Mouse (Mus musculus) CH12.LX (cell line): ENCODE measurements around the gene Prm3. TPM values are rescaled to one million over a fixed set of nuclear protein-coding genes. Genes with fewer than 3 reads are reported as not detected.
A peak's percentile ranks its signal among the peaks of the same experiment; 100 is the strongest.

ENCODE experiments used
- DNase-seq: peaks from one replicate; pipeline ENCODE4 v3.0.0-alpha.2; 2013; ENCODE audit errors: extremely low read depth
- H3K27ac ChIP-seq: 2 replicates; pipeline ENCODE4 v1.5.1; 2012; ENCODE audit warnings: low read depth, mild to moderate bottlenecking, control low read depth, moderate library complexity; ENCODE audit not compliant: insufficient read depth
- H3K27me3 ChIP-seq: replicated peaks from 2 replicates; pipeline ENCODE3; 2012; ENCODE audit warnings: inconsistent platforms
- H3K36me3 ChIP-seq, 2 experiments: replicated peaks in 1 of 2; 2 replicates each; pipeline versions ENCODE3 to v1.6.1; 2012; ENCODE audit warnings: inconsistent platforms in 1 of 2, low read length in 1 of 2, mild to moderate bottlenecking in 1 of 2, mixed read lengths in 1 of 2, moderate library complexity in 1 of 2; ENCODE audit not compliant: control insufficient read depth in 1 of 2, insufficient read depth in 1 of 2
- H3K4me1 ChIP-seq, 2 experiments: 2 replicates each; pipeline ENCODE4 v1.6.1; 2012; ENCODE audit warnings: inconsistent platforms in 1 of 2, moderate library complexity in 1 of 2; ENCODE audit not compliant: insufficient read depth in 2 of 2, control insufficient read depth in 1 of 2
- H3K4me2 ChIP-seq: 2 replicates; pipeline ENCODE4 v1.6.1; 2012; ENCODE audit warnings: low read depth, mild to moderate bottlenecking, control low read depth; ENCODE audit not compliant: poor library complexity, insufficient read depth, severe bottlenecking
- H3K4me3 ChIP-seq, 3 experiments: fragments of 150-350 bp in 1 of 3; sonication (generic) in 1 of 3; replicated peaks in 1 of 3; 2 replicates each; pipeline versions ENCODE3 to v1.5.1; 2011 to 2012; ENCODE audit warnings: low read depth in 2 of 3, low read length in 2 of 3, mild to moderate bottlenecking in 2 of 3, moderate library complexity in 2 of 3, control low read depth in 1 of 3, improper control_type of control experiment in 1 of 3, inconsistent platforms in 1 of 3, mixed read lengths in 1 of 3; ENCODE audit not compliant: poor library complexity in 1 of 3
- H3K79me2 ChIP-seq: replicated peaks from 2 replicates; pipeline ENCODE4 v1.6.1; 2012; ENCODE audit warnings: mild to moderate bottlenecking, moderate library complexity; ENCODE audit not compliant: control insufficient read depth, poor library complexity, insufficient read depth, severe bottlenecking; ENCODE audit errors: extremely low read depth
- H3K9ac ChIP-seq: 2 replicates; pipeline ENCODE4 v1.6.1; 2012; ENCODE audit warnings: low read depth, mild to moderate bottlenecking, control low read depth, moderate library complexity; ENCODE audit not compliant: insufficient read depth
- H3K9me3 ChIP-seq: replicated peaks from 2 replicates; pipeline ENCODE3; 2012; ENCODE audit warnings: low read length, inconsistent platforms, mixed read lengths
- BHLHE40 ChIP-seq: IDR thresholded peaks from 2 replicates; pipeline ENCODE4 v1.6.1; 2011; ENCODE audit warnings: mild to moderate bottlenecking, low read depth, low read length, improper control_type of control experiment
- CHD1 ChIP-seq: IDR thresholded peaks from 2 replicates; pipeline ENCODE4 v1.6.1; 2012; ENCODE audit warnings: low read depth, low read length, improper control_type of control experiment, inconsistent platforms
- CHD2 ChIP-seq: IDR thresholded peaks from 2 replicates; pipeline ENCODE4 v1.6.1; 2011; ENCODE audit warnings: low read length, improper control_type of control experiment
- CTCF ChIP-seq, 2 experiments: IDR thresholded peaks in 1 of 2; conservative IDR thresholded peaks in 1 of 2; 2 replicates each; pipeline ENCODE4 v1.5.1; 2011 to 2012; ENCODE audit warnings: low read depth in 2 of 2, low read length in 2 of 2, improper control_type of control experiment in 1 of 2, inconsistent platforms in 1 of 2, mild to moderate bottlenecking in 1 of 2, moderate library complexity in 1 of 2
- E2F4 ChIP-seq: IDR thresholded peaks from 2 replicates; pipeline ENCODE4 v1.6.1; 2011; ENCODE audit warnings: low read depth, low read length, improper control_type of control experiment; ENCODE audit not compliant: insufficient replicate concordance
- EP300 ChIP-seq: IDR thresholded peaks from 2 replicates; pipeline ENCODE4 v1.6.1; 2011; ENCODE audit warnings: low read length, improper control_type of control experiment
- ETS1 ChIP-seq: conservative IDR thresholded peaks from 2 replicates; pipeline ENCODE4 v1.6.1; 2012; ENCODE audit warnings: low read depth, mild to moderate bottlenecking, inconsistent platforms, low read length, improper control_type of control experiment, moderate library complexity
- GABPA ChIP-seq: IDR thresholded peaks from 2 replicates; pipeline ENCODE4 v1.6.1; 2012; ENCODE audit warnings: low read depth, low read length, improper control_type of control experiment, inconsistent platforms; ENCODE audit not compliant: insufficient replicate concordance
- HCFC1 ChIP-seq: IDR thresholded peaks from 2 replicates; pipeline ENCODE4 v1.6.1; 2012; ENCODE audit warnings: low read depth, mild to moderate bottlenecking, inconsistent platforms, low read length, improper control_type of control experiment
- IRF4 ChIP-seq: IDR thresholded peaks from 2 replicates; pipeline ENCODE4 v1.6.1; 2014; ENCODE audit warnings: low read depth, mild to moderate bottlenecking, inconsistent platforms, low read length, improper control_type of control experiment
- JUN ChIP-seq: IDR thresholded peaks from 2 replicates; pipeline ENCODE4 v1.6.1; 2011; ENCODE audit warnings: low read depth, mild to moderate bottlenecking, low read length, improper control_type of control experiment, moderate library complexity; ENCODE audit not compliant: insufficient read depth
- JUND ChIP-seq: conservative IDR thresholded peaks from 2 replicates; pipeline ENCODE4 v1.6.1; 2011; ENCODE audit warnings: low read depth, low read length, improper control_type of control experiment
- MAX ChIP-seq: IDR thresholded peaks from 2 replicates; pipeline ENCODE4 v1.6.1; 2011; ENCODE audit warnings: low read length, improper control_type of control experiment
- MAZ ChIP-seq: IDR thresholded peaks from 2 replicates; pipeline ENCODE4 v1.6.1; 2012; ENCODE audit warnings: low read depth, mild to moderate bottlenecking, inconsistent platforms, low read length, improper control_type of control experiment, moderate library complexity
- MXI1 ChIP-seq: IDR thresholded peaks from 2 replicates; pipeline ENCODE4 v1.6.1; 2011; ENCODE audit warnings: mild to moderate bottlenecking, low read depth, low read length, improper control_type of control experiment
- MYC ChIP-seq: IDR thresholded peaks from 2 replicates; pipeline ENCODE4 v1.6.1; 2011; ENCODE audit warnings: low read depth, mild to moderate bottlenecking, improper control_type of control experiment, low read length
- NELFE ChIP-seq: IDR thresholded peaks from 2 replicates; pipeline ENCODE4 v1.6.1; 2011; ENCODE audit warnings: low read depth, low read length, improper control_type of control experiment
- NRF1 ChIP-seq: IDR thresholded peaks from 2 replicates; pipeline ENCODE4 v1.6.1; 2014; ENCODE audit warnings: low read depth, mild to moderate bottlenecking, inconsistent platforms, low read length, improper control_type of control experiment, moderate library complexity
- PAX5 ChIP-seq: IDR thresholded peaks from 2 replicates; pipeline ENCODE4 v1.6.1; 2012; ENCODE audit warnings: low read length, inconsistent platforms, mixed read lengths
- POLR2A ChIP-seq: IDR thresholded peaks from 2 replicates; pipeline ENCODE4 v1.6.1; 2011; ENCODE audit warnings: low read depth, mild to moderate bottlenecking, improper control_type of control experiment, low read length
- POLR2AphosphoS2 ChIP-seq: IDR thresholded peaks from 2 replicates; pipeline ENCODE4 v1.6.1; 2011; ENCODE audit warnings: low read depth, low read length, improper control_type of control experiment
- RCOR1 ChIP-seq: conservative IDR thresholded peaks from 2 replicates; pipeline ENCODE4 v1.6.1; 2012; ENCODE audit warnings: low read depth, mild to moderate bottlenecking, inconsistent platforms, low read length, improper control_type of control experiment
- SIN3A ChIP-seq: IDR thresholded peaks from 2 replicates; pipeline ENCODE4 v1.6.1; 2012; ENCODE audit warnings: low read length, improper control_type of control experiment, inconsistent platforms
- SMC3 ChIP-seq: IDR thresholded peaks from 2 replicates; pipeline ENCODE4 v1.6.1; 2011; ENCODE audit warnings: low read depth, low read length, improper control_type of control experiment
- TBP ChIP-seq: conservative IDR thresholded peaks from 2 replicates; pipeline ENCODE4 v1.6.1; 2011; ENCODE audit warnings: low read depth, low read length, improper control_type of control experiment
- TCF12 ChIP-seq: IDR thresholded peaks from 2 replicates; pipeline ENCODE4 v1.6.1; 2014; ENCODE audit warnings: low read depth, mild to moderate bottlenecking, inconsistent platforms, low read length, improper control_type of control experiment
- USF1 ChIP-seq: IDR thresholded peaks from 2 replicates; pipeline ENCODE4 v1.6.1; 2014; ENCODE audit warnings: low read depth, mild to moderate bottlenecking, inconsistent platforms, low read length, improper control_type of control experiment
- USF2 ChIP-seq: conservative IDR thresholded peaks from 2 replicates; pipeline ENCODE4 v1.6.1; 2011; ENCODE audit warnings: low read depth, low read length, improper control_type of control experiment
- ZC3H11A ChIP-seq: IDR thresholded peaks from 2 replicates; pipeline ENCODE4 v1.6.1; 2012; ENCODE audit warnings: low read depth, mild to moderate bottlenecking, inconsistent platforms, low read length, improper control_type of control experiment
- ZMIZ1 ChIP-seq: IDR thresholded peaks from 2 replicates; pipeline ENCODE4 v1.6.1; 2012; ENCODE audit warnings: low read depth, mild to moderate bottlenecking, inconsistent platforms, low read length, improper control_type of control experiment
- ZNF384 ChIP-seq: IDR thresholded peaks from 2 replicates; pipeline ENCODE4 v1.6.1; 2012; ENCODE audit warnings: low read depth, low read length, improper control_type of control experiment, inconsistent platforms
- dilution Hi-C: fragments of 300-500 bp; cut with MboI; formaldehyde crosslinking; loops from 2 replicates; pipeline ENCODE4 v1.14.3; 2020; ENCODE audit warnings: low sequenced_read_pairs; ENCODE audit not compliant: extremely low pct_unique_long_range_greater_than_20kb, extremely low pct_ligation_motif_present
- in situ Hi-C: fragments of 300-500 bp; cut with MboI; formaldehyde crosslinking; loops from 3 replicates; pipeline ENCODE4 v1.14.3; 2019; ENCODE audit warnings: low sequenced_read_pairs, low pct_ligation_motif_present, low pct_unique_long_range_greater_than_20kb, mixed read lengths
- polyA plus RNA-seq: library from polyadenylated mRNA; unstranded; fragments of >175 nt; gene quantifications from 2 replicates; pipeline ENCODE4 v1.2.1, GENCODE M21; 2012; ENCODE audit warnings: low read depth; ENCODE audit not compliant: insufficient read length
- total RNA-seq, 2 experiments: library from RNA; depleted of rRNA; stranded (reverse); fragments of 300-350 nt in 1 of 2; fragments of >200 nt in 1 of 2; gene quantifications; 2 replicates each; pipeline ENCODE4 v1.2.3; 2012 to 2014

The Prm3 gene
- total and polyA plus RNA-seq, 3 experiments = not detected

DNA sequence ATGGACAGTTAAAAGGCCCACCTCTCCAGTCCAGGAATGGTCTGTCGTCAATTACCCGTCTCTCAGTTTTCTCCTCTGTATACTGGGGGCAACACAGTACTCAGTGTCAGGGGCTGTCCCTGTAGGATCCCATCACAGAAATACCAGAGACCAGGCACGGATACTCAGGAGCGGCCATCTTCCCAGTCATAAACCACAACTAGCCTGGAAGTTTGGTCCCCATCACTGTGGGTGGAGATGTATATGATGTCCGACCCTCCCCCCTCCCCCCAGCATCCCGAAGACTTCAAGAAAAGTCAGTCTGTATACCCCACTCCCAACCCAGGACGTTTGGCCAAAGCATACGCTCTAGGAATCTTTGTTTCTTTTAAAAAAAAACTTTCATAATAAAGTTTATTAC is 7.3 kb downstream of the Prm3 start:
- dilution Hi-C loops (no loop called here), in situ Hi-C loops (loop anchor here (5.0 kb wide), 1 partner anchor 36 kb away; no protein-coding TSS in a partner anchor)
- TF ChIP-seq NRF1 (0 out of 2 replicates have a peak, but pooled peaks have one; percentile 17), MAZ (peak; percentile 48; the same call in 1 of the 2 replicates), POLR2A (peak; percentile 15; the same call in 1 of the 2 replicates), CHD2 (peak; percentile 35; the same call in 1 of the 2 replicates), SIN3A (peak; percentile 32; the same call in 1 of the 2 replicates), NELFE (peak; percentile 43; the same call in 1 of the 2 replicates), HCFC1 (no peak), USF1 (no peak), CHD1 (peak; percentile 89), MXI1 (peak; percentile 40; the same call in 1 of the 2 replicates)
- Histone ChIP-seq H3K9ac (peak overlapping the region; percentile 89), H3K9me3 (no peaks in the 10 kb centered on the region), H3K27ac (peak overlapping the region; percentile 97), H3K4me2 (peak overlapping the region; percentile 52), H3K36me3 (peaks cover 0 to 25% of the 10 kb centered on the region in 2 experiments), H3K27me3 (no peaks in the 10 kb centered on the region), H3K4me1 (peaks cover 30 to 59% of the 10 kb centered on the region in 2 experiments), H3K79me2 (peaks cover 16% of the 10 kb centered on the region), H3K4me3 (peak overlapping the region; percentile 84 to 99 (median 96))
- peak; percentile 53 for DNase-seq

DNA sequence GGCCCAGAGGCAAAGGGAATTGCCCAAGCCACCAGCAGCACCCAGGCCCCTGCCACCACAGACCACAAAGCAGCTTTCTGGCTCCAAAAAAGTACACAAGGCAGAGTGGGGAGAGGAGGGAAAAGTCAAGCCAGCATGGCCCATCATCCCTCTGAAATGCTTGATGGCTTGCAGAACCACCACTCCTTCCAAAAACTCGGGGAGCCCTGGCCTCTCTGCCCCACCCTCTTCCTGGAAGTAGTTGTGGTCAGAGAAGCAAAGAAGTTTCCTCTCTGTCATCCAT is 7.6 kb downstream of the Prm3 start:
- H3K4me2 ChIP-seq = peak overlapping the region; percentile 52
- H3K9ac ChIP-seq = peak overlapping the region; percentile 89
- peaks cover 27 to 59% of the 10 kb centered on the region in 2 experiments for H3K4me1 ChIP-seq
- in situ Hi-C loops = loop anchor here (5.0 kb wide), 1 partner anchor 36 kb away; no protein-coding TSS in a partner anchor
- peak overlapping the region; percentile 97 for H3K27ac ChIP-seq
- H3K36me3 ChIP-seq = peaks cover 0 to 26% of the 10 kb centered on the region in 2 experiments
- dilution Hi-C loops = no loop called here
- no peaks in the 10 kb centered on the region for H3K27me3 ChIP-seq
- peak overlapping the region; percentile 84 to 99 (median 96) for H3K4me3 ChIP-seq
- H3K9me3 ChIP-seq = no peaks in the 10 kb centered on the region
- peaks cover 16% of the 10 kb centered on the region for H3K79me2 ChIP-seq
- peak; percentile 75 for DNase-seq
- peak; percentile 76 for TF ChIP-seq ETS1
- peak; percentile 88 for TF ChIP-seq RCOR1
- TF ChIP-seq JUN = no peak
- no peak for TF ChIP-seq NELFE
- TF ChIP-seq MXI1 = 0 out of 2 replicates have a peak, but pooled peaks have one; percentile 25
- peak; percentile 81 for TF ChIP-seq BHLHE40
- no peak for TF ChIP-seq ZMIZ1
- no peak for TF ChIP-seq PAX5
- peak; percentile 29; the same call in 1 of the 2 replicates for TF ChIP-seq POLR2AphosphoS2
- peak; percentile 76 for TF ChIP-seq MAX
- TF ChIP-seq JUND = no peak
- TF ChIP-seq GABPA = no peak
- peak; percentile 54; the same call in 1 of the 2 replicates for TF ChIP-seq CHD2
- no peak for TF ChIP-seq HCFC1
- TF ChIP-seq ZNF384 = peak; percentile 51; the same call in 1 of the 2 replicates
- no peak for TF ChIP-seq MYC
- TF ChIP-seq CTCF (conservative IDR thresholded peaks at IDR 0.05 in 1 of 2, IDR thresholded peaks at IDR 0.05 in 1 of 2; ENCODE audit: low read depth in 2 of 2, low read length in 2 of 2) = no peak
- no peak for TF ChIP-seq USF1
- no peak for TF ChIP-seq TBP
- TF ChIP-seq SMC3 = no peak; the same call in 1 of the 2 replicates
- no peak for TF ChIP-seq USF2
- TF ChIP-seq POLR2A = peak; percentile 52
- TF ChIP-seq TCF12 = peak; percentile 95
- 0 out of 2 replicates have a peak, but pooled peaks have one; percentile 8 for TF ChIP-seq NRF1
- TF ChIP-seq ZC3H11A = no peak
- no peak; the same call in none of the 2 replicates for TF ChIP-seq SIN3A
- TF ChIP-seq IRF4 = peak; percentile 80; the same call in 1 of the 2 replicates
- TF ChIP-seq EP300 = peak; percentile 80
- TF ChIP-seq E2F4 = no peak
- no peak for TF ChIP-seq CHD1
